In genomic region chrX:78563451-78563850, GRCm38 (mm10) we compare ENCODE assay signal across 22 mouse cellular contexts. TPM values are rescaled to one million over a fixed set of nuclear protein-coding genes. Genes with fewer than 3 reads are reported as not detected.
A peak's percentile ranks its signal among the peaks of the same experiment; 100 is the strongest.
DNase-seq lines count a peak whose midpoint lies in the region; ATAC-seq lines count a peak whose summit lies in the region.
"Had no signal": no experiment of that assay in that cellular context is flagged by ENCODE, and none has a peak within 500 bp of the region (broad histone marks: within the 10 kb centered on the region; RNA-seq: fewer than 3 reads in every experiment).

No protein-coding gene starts in this region.

- 42% methylated on average over 2 of the region's 2 CpGs for WGBS in embryonic facial prominence, embryonic 11.5 days
- WGBS in hindbrain, embryonic 13.5 days = 65% methylated on average over 2 of the region's 2 CpGs

- H3K4me2 ChIP-seq in embryonic facial prominence, embryonic 11.5 days (ENCODE audit: low read depth, low read length) = no peak overlapping the region
- H3K4me2 ChIP-seq in hindbrain, embryonic 13.5 days = no peak overlapping the region
- H3K4me2 ChIP-seq: embryonic facial prominence, embryonic 13.5 days; forebrain, embryonic 13.5 days; forebrain, embryonic 15.5 days had no signal

- H3K36me3 ChIP-seq in embryonic facial prominence, embryonic 11.5 days (replicated peaks; ENCODE audit: control insufficient read depth, insufficient read depth, low read depth, low read length) = no peaks in the 10 kb centered on the region
- no peaks in the 10 kb centered on the region for H3K36me3 ChIP-seq in hindbrain, embryonic 13.5 days
- H3K36me3 ChIP-seq: embryonic facial prominence, embryonic 13.5 days; forebrain, embryonic 15.5 days had no signal

- no peaks in the 10 kb centered on the region for H3K9me3 ChIP-seq in embryonic facial prominence, embryonic 11.5 days (replicated peaks; ENCODE audit: control insufficient read depth, low read length)
- H3K9me3 ChIP-seq in hindbrain, embryonic 13.5 days = no peaks in the 10 kb centered on the region
- H3K9me3 ChIP-seq: embryonic facial prominence, embryonic 13.5 days; forebrain, embryonic 13.5 days; forebrain, embryonic 15.5 days had no signal

- H3K9ac ChIP-seq in embryonic facial prominence, embryonic 11.5 days (replicated peaks; ENCODE audit: low read length) = no peak overlapping the region
- H3K9ac ChIP-seq in hindbrain, embryonic 13.5 days = no peak overlapping the region
- H3K9ac ChIP-seq: embryonic facial prominence, embryonic 13.5 days; forebrain, embryonic 13.5 days; forebrain, embryonic 15.5 days; forebrain, postnatal 0 days had no signal

- no peaks in the 10 kb centered on the region for H3K27me3 ChIP-seq in embryonic facial prominence, embryonic 11.5 days (ENCODE audit: control insufficient read depth, insufficient read depth, low read length)
- no peaks in the 10 kb centered on the region for H3K27me3 ChIP-seq in hindbrain, embryonic 13.5 days
- H3K27me3 ChIP-seq: embryonic facial prominence, embryonic 13.5 days; forebrain, embryonic 13.5 days; forebrain, embryonic 15.5 days had no signal

- no peak overlapping the region for H3K27ac ChIP-seq in embryonic facial prominence, embryonic 11.5 days (replicated peaks; ENCODE audit: low read depth, low read length)
- no peak overlapping the region for H3K27ac ChIP-seq in hindbrain, embryonic 13.5 days
- H3K27ac ChIP-seq: embryonic facial prominence, embryonic 13.5 days; forebrain, embryonic 13.5 days; forebrain, embryonic 15.5 days had no signal

- no peak overlapping the region for H3K4me3 ChIP-seq in embryonic facial prominence, embryonic 11.5 days (ENCODE audit: low read depth, low read length)
- no peak overlapping the region for H3K4me3 ChIP-seq in hindbrain, embryonic 13.5 days
- H3K4me3 ChIP-seq: embryonic facial prominence, embryonic 13.5 days; forebrain, embryonic 13.5 days; forebrain, embryonic 15.5 days had no signal

- no peaks in the 10 kb centered on the region for H3K4me1 ChIP-seq in embryonic facial prominence, embryonic 11.5 days (ENCODE audit: control insufficient read depth, insufficient read depth, low read length)
- H3K4me1 ChIP-seq in hindbrain, embryonic 13.5 days (replicated peaks) = no peaks in the 10 kb centered on the region
- H3K4me1 ChIP-seq: embryonic facial prominence, embryonic 13.5 days; forebrain, embryonic 13.5 days; forebrain, embryonic 15.5 days had no signal

- ATAC-seq in embryonic facial prominence, embryonic 11.5 days (replicated peaks; ENCODE audit: insufficient number of reproducible peaks, low FRiP score, low TSS enrichment, low read depth) = no peak
- ATAC-seq in hindbrain, embryonic 13.5 days (ENCODE audit: low FRiP score) = no peak
- ATAC-seq: forebrain, embryonic 13.5 days; forebrain, embryonic 15.5 days; forebrain, postnatal 0 days had no signal

- DNase-seq in 3T3-L1 (ENCODE audit: low read depth, low spot score) (peak; percentile 40), NIH3T3 (ENCODE audit: low read depth) (peak; percentile 66)
- DNase-seq in embryonic facial prominence, embryonic 11.5 days (ENCODE audit: low spot score) = peak; percentile 45
- DNase-seq in forelimb bud, embryonic 11.5 days (ENCODE audit: low read depth, low spot score) = peak; percentile 6
- DNase-seq in thymus, postnatal 4 days = no peak
- DNase-seq in urinary bladder, postnatal 25 days (ENCODE audit: low spot score) = no peak
- no peak for DNase-seq in gastrocnemius, adult 8-10 months (ENCODE audit: low spot score in 2 of 2)
- DNase-seq: adrenal gland, adult 2 months; adrenal gland, postnatal 10 days; adrenal gland, postnatal 25 days; cerebellum, adult 11 months; cerebellum, adult 18-20 months; cerebellum, adult 8-10 months; cerebellum, adult 9-11 months; cerebellum, postnatal 14 days; cerebellum, postnatal 36 days; embryo, embryonic 11 days; forebrain, postnatal 0 days had no signal

RNA-seq across cellular contexts. Expression of gene Prrg1, which starts 20.2 kb away (rescaled TPM):
- polyA plus RNA-seq in embryonic facial prominence, embryonic 11.5 days (2014; fragmentation: Nextera tagmentation; extraction: Ambion mirVana) = 13.0 and 13.2 TPM in 2 replicates
- 1 to 10 TPM; 2.8 to 7.7 (median 5.0) TPM for total RNA-seq in gastrocnemius, adult 8-10 months (2022)
- 6.1 and 6.4 TPM in 2 replicates for polyA plus RNA-seq in hindbrain, embryonic 13.5 days (2015; fragmentation: Nextera tagmentation; extraction: Ambion mirVana)

Comparison
In these comparisons a context has a peak if more than half of its experiments do, and no peak if none do; other contexts are left out.
1. DNase-seq: peak in 3T3-L1 (single experiment), NIH3T3 (single experiment), embryonic facial prominence, embryonic 11.5 days (single experiment) and forelimb bud, embryonic 11.5 days (single experiment); none in thymus, postnatal 4 days (single experiment), urinary bladder, postnatal 25 days (single experiment) and gastrocnemius, adult 8-10 months (0 of 2).